Mouse (Mus musculus) bone marrow, adult 2 months (tissue): ENCODE results near the gene Kdm4b.

Source experiments
- CTCF ChIP-seq: fragments of 200-500 bp; IDR thresholded peaks from 2 replicates; pipeline ENCODE4 v1.5.1; 2011; ENCODE audit warnings: low read length, control low read depth; ENCODE audit not compliant: control insufficient read depth, insufficient read depth
- POLR2A ChIP-seq: fragments of 200-500 bp; IDR thresholded peaks from 2 replicates; pipeline ENCODE4 v1.6.1; 2011; ENCODE audit warnings: low read depth, mild to moderate bottlenecking, control low read depth, low read length, borderline replicate concordance; ENCODE audit not compliant: control insufficient read depth

GRCm38 (mm10) chr17:56298238-56298637 lies 27.6 kb upstream of the Kdm4b start:
- no peak for TF ChIP-seq POLR2A
- TF ChIP-seq CTCF = no peak
